Mouse (Mus musculus): ENCODE data around the gene Kndc1. TPM values are rescaled to one million over a fixed set of nuclear protein-coding genes. Genes with fewer than 3 reads are reported as not detected.
A peak's percentile ranks its signal among the peaks of the same experiment; 100 is the strongest.

Kndc1 gene
- 0.11 and 0.40 TPM in 2 replicates for polyA plus RNA-seq (2016; fragmentation: Nextera tagmentation; extraction: Ambion mirVana)

- Histone ChIP-seq H3K9me3 (no peaks in the 10 kb centered on the region), H3K36me3 (replicated peaks) (no peaks in the 10 kb centered on the region), H3K4me3 (peak within 1 kb of the TSS; percentile 69), H3K4me1 (peaks cover 12% of the 10 kb centered on the region), H3K27me3 (replicated peaks; ENCODE audit: low read depth, poor library complexity, severe bottlenecking) (peaks cover 76% of the 10 kb centered on the region), H3K27ac (replicated peaks) (no peak within 1 kb of the TSS)
- DNase-seq (ENCODE audit: low spot score), result peak; percentile 52
- WGBS, result 1% methylated on average over 50 of the region's 50 CpGs
These were observed at the start of gene Kndc1 for GRCm38 (mm10) chr7:139894655-139895557. Kndc1 (plus strand) TSS chr7:139894696.

DNA sequence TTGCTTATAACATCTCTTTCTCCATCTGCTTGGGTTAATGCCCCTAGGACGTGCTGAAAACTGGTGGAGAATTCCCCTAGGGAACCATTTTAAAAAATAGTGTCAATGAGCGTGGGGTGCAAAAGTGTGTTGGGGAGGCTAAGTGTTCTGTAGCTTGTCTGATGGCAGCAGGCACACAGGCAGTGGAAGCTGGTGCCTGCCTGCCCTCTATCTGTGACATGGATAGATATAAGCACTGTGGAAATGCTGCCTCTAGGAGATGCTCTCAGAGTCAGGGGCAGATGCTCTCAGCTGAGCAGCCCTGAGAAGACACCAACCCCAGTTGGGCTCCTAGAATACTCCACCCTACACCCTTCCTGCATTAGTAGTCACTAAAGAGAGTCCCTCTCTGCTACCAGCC, 49.4 kb upstream of the Kndc1 start:
- WGBS, result 85% methylated on average over 2 of the region's 2 CpGs
- H3K27ac ChIP-seq (replicated peaks), result no peak overlapping the region
- no peaks in the 10 kb centered on the region for H3K27me3 ChIP-seq (replicated peaks; ENCODE audit: low read depth, poor library complexity, severe bottlenecking)
- DNase-seq (ENCODE audit: low spot score), result no peak
- H3K4me3 ChIP-seq, result no peak overlapping the region
- H3K36me3 ChIP-seq (replicated peaks), result no peaks in the 10 kb centered on the region
- peaks cover 10% of the 10 kb centered on the region for H3K4me1 ChIP-seq
- H3K9me3 ChIP-seq, result no peaks in the 10 kb centered on the region

GRCm38 (mm10) chr7:139850152-139850551, 44.3 kb upstream of the Kndc1 start:
- H3K36me3 ChIP-seq (replicated peaks), result no peaks in the 10 kb centered on the region
- H3K27ac ChIP-seq (replicated peaks), result no peak overlapping the region
- no peak overlapping the region for H3K4me3 ChIP-seq
- 32% methylated on average over 6 of the region's 6 CpGs for WGBS
- peak; percentile 16 for DNase-seq (ENCODE audit: low spot score)
- H3K4me1 ChIP-seq, result peaks cover 13% of the 10 kb centered on the region
- no peaks in the 10 kb centered on the region for H3K27me3 ChIP-seq (replicated peaks; ENCODE audit: low read depth, poor library complexity, severe bottlenecking)
- H3K9me3 ChIP-seq, result no peaks in the 10 kb centered on the region

- Histone ChIP-seq H3K27me3 (replicated peaks; ENCODE audit: low read depth, poor library complexity, severe bottlenecking) (no peaks in the 10 kb centered on the region), H3K9me3 (no peaks in the 10 kb centered on the region), H3K4me1 (peaks cover 13% of the 10 kb centered on the region), H3K27ac (replicated peaks) (no peak overlapping the region), H3K36me3 (replicated peaks) (no peaks in the 10 kb centered on the region), H3K4me3 (no peak overlapping the region)
- 59% methylated on average over 5 of the region's 5 CpGs for WGBS
- DNase-seq (ENCODE audit: low spot score), result no peak
These were observed 43.8 kb upstream of the Kndc1 start for GRCm38 (mm10) chr7:139850677-139851076.

DNA sequence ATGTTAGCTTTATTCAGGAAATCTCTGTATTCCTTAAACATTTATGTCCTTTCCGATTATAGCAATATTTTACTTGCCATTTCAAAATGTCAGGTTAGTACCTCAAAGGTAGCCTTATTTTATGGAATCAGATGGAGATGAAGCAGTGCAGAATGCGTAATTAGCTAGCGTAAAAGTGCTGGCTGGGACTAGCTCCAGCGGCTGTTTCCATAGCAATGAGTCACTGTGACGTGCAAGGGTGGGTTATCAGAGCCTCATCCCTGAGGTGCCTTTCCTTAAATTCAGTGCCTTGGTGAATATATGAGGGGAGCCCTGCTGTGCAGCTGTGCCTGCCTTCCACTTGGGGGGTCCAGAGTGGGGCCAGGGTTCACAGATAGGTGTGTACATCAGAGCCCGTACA, 43.4 kb upstream of the Kndc1 start:
- Histone ChIP-seq H3K9me3 (no peaks in the 10 kb centered on the region), H3K4me3 (no peak overlapping the region), H3K27ac (replicated peaks) (no peak overlapping the region), H3K27me3 (replicated peaks; ENCODE audit: low read depth, poor library complexity, severe bottlenecking) (no peaks in the 10 kb centered on the region), H3K4me1 (peaks cover 13% of the 10 kb centered on the region), H3K36me3 (replicated peaks) (no peaks in the 10 kb centered on the region)
- WGBS, result 77% methylated on average over 6 of the region's 6 CpGs
- DNase-seq (ENCODE audit: low spot score), result no peak

DNA sequence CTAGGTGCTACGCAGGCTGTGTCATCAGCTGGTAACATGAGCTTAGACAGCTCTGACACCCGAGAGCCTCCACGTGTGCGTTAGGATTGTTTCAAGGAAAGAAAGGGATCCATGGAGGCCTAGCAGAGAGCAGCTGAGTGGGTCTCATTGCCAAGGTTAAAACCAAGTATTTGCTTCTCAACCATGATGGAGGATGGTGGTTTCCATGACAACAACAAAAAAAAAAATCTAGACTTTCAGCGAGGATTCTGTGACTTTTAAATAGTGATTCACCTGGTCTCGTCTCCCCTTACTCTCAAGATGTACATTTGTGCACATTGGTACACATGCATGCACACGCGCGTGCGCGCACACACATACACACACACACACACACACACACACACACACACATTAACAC, 39.2 kb upstream of the Kndc1 start:
- 78% methylated on average over 11 of the region's 11 CpGs for WGBS
- H3K36me3 ChIP-seq (replicated peaks), result no peaks in the 10 kb centered on the region

DNA sequence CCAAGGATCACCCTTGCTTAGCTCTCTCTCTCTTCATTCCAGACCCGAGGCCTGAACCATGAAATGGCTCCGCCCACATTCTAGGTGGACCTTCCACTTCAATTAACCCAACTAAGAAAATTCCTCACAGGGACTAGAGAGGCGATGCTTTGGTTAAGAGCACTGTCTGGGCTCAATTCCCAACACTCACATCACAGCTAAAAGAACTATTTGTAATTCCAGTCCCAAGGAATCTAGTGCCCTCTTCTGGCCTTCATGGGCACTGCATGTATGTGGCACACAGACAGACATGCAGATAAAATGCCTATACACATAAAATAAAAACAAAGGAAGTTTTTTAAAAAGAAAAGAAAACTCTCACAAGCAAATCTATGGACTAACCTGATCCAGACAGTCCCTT, 33.1 kb upstream of the Kndc1 start:
- no peak overlapping the region for H3K4me3 ChIP-seq
- H3K27ac ChIP-seq (replicated peaks), result no peak overlapping the region
- no peaks in the 10 kb centered on the region for H3K4me1 ChIP-seq
- 24% methylated on average over 3 of the region's 3 CpGs for WGBS
- no peaks in the 10 kb centered on the region for H3K27me3 ChIP-seq (replicated peaks; ENCODE audit: low read depth, poor library complexity, severe bottlenecking)
- no peaks in the 10 kb centered on the region for H3K9me3 ChIP-seq
- DNase-seq (ENCODE audit: low spot score), result peak; percentile 67
- no peaks in the 10 kb centered on the region for H3K36me3 ChIP-seq (replicated peaks)

More for the DNA sequence above, 39.2 kb upstream of the Kndc1 start:
- H3K27me3 ChIP-seq (replicated peaks; ENCODE audit: low read depth, poor library complexity, severe bottlenecking), result no peaks in the 10 kb centered on the region
- H3K9me3 ChIP-seq, result no peaks in the 10 kb centered on the region
- H3K27ac ChIP-seq (replicated peaks), result no peak overlapping the region
- H3K4me1 ChIP-seq, result peaks cover 5% of the 10 kb centered on the region
- DNase-seq (ENCODE audit: low spot score), result no peak
- no peak overlapping the region for H3K4me3 ChIP-seq

GRCm38 (mm10) chr7:139863076-139863475, 31.4 kb upstream of the Kndc1 start:
- Histone ChIP-seq H3K4me3 (no peak overlapping the region), H3K27me3 (replicated peaks; ENCODE audit: low read depth, poor library complexity, severe bottlenecking) (no peaks in the 10 kb centered on the region), H3K36me3 (replicated peaks) (no peaks in the 10 kb centered on the region), H3K4me1 (no peaks in the 10 kb centered on the region), H3K27ac (replicated peaks) (no peak overlapping the region), H3K9me3 (no peaks in the 10 kb centered on the region)
- WGBS, result 85% methylated on average over 2 of the region's 2 CpGs
- no peak for DNase-seq (ENCODE audit: low spot score)

GRCm38 (mm10) chr7:139864253-139864652, 30.2 kb upstream of the Kndc1 start:
- H3K27me3 ChIP-seq (replicated peaks; ENCODE audit: low read depth, poor library complexity, severe bottlenecking), result no peaks in the 10 kb centered on the region
- 63% methylated on average over 2 of the region's 2 CpGs for WGBS
- peak; percentile 16 for DNase-seq (ENCODE audit: low spot score)

GRCm38 (mm10) chr7:139864871-139865270, 29.6 kb upstream of the Kndc1 start:
- WGBS, result 60% methylated on average over 1 of the region's 1 CpGs
- no peak overlapping the region for H3K4me3 ChIP-seq
- no peak for DNase-seq (ENCODE audit: low spot score)

More at GRCm38 (mm10) chr7:139864253-139864652, 30.2 kb upstream of the Kndc1 start:
- no peaks in the 10 kb centered on the region for H3K4me1 ChIP-seq
- H3K9me3 ChIP-seq, result no peaks in the 10 kb centered on the region
- no peak overlapping the region for H3K4me3 ChIP-seq
- no peak overlapping the region for H3K27ac ChIP-seq (replicated peaks)
- H3K36me3 ChIP-seq (replicated peaks), result no peaks in the 10 kb centered on the region

GRCm38 (mm10) chr7:139871014-139871413, 23.5 kb upstream of the Kndc1 start:
- Histone ChIP-seq H3K4me1 (0 out of 2 replicates have a peak, but pooled peaks cover 3% of the 10 kb centered on the region), H3K27ac (replicated peaks) (no peak overlapping the region), H3K27me3 (replicated peaks; ENCODE audit: low read depth, poor library complexity, severe bottlenecking) (no peaks in the 10 kb centered on the region), H3K9me3 (no peaks in the 10 kb centered on the region), H3K36me3 (replicated peaks) (no peaks in the 10 kb centered on the region), H3K4me3 (no peak overlapping the region)
- WGBS, result 90% methylated on average over 5 of the region's 5 CpGs
- DNase-seq (ENCODE audit: low spot score), result no peak

More at GRCm38 (mm10) chr7:139864871-139865270, 29.6 kb upstream of the Kndc1 start:
- no peaks in the 10 kb centered on the region for H3K36me3 ChIP-seq (replicated peaks)
- no peak overlapping the region for H3K27ac ChIP-seq (replicated peaks)
- H3K27me3 ChIP-seq (replicated peaks; ENCODE audit: low read depth, poor library complexity, severe bottlenecking), result no peaks in the 10 kb centered on the region
- no peaks in the 10 kb centered on the region for H3K9me3 ChIP-seq
- H3K4me1 ChIP-seq, result no peaks in the 10 kb centered on the region

DNA sequence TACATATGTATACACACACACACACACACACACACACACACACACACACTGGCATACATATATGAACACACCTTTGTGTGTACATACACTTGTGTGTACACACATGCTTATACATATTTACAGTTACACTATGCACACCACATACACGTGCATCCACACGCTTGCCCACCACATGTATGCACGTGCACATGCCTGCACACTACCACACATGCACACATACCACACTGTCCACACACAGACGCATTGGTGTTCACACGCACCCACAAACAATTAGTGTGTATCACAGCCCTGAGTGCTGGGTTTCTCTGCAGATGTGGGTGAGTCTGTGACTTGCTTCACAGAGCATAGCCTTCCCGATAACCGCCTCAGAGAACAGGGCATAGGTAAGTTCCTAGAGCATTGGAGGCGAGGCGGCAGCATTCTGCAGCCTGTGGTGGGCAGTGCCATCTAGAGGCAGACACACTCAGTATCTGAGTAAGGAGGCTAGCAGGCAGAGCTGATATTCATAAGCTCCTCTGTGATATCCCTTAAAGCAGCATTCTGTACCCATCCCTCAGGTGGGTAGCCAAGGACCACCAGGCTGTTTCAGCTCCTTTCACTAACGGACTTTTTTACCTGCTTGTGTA, 17.2 kb upstream of the Kndc1 start:
- Histone ChIP-seq H3K27me3 (replicated peaks; ENCODE audit: low read depth, poor library complexity, severe bottlenecking) (no peaks in the 10 kb centered on the region), H3K36me3 (replicated peaks) (no peaks in the 10 kb centered on the region), H3K4me1 (0 out of 2 replicates have a peak, but pooled peaks cover 3% of the 10 kb centered on the region), H3K9me3 (no peaks in the 10 kb centered on the region), H3K4me3 (no peak overlapping the region), H3K27ac (replicated peaks) (no peak overlapping the region)
- DNase-seq (ENCODE audit: low spot score), result peak; percentile 31
- WGBS, result 73% methylated on average over 10 of the region's 10 CpGs

DNA sequence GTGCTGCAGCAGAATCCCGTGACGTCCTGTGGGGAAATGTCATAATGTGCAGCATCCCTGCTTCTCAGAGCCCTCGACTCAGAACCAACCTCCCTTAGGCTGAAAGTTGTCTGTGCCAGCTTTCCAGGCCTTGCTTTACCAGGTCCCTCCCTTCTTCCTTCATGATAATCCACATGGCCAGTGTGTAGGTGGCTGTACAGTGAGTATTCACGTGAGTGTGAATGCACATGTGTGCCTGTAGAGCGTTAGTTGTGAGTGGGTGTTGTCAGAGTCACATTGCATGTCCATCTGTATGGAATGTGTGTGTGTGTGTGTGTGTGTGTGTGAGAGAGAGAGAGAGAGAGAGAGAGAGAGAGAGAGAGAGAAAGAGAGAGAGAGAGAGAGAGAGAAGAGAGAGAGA, 16.4 kb upstream of the Kndc1 start:
- WGBS, result 87% methylated on average over 5 of the region's 5 CpGs
- Histone ChIP-seq H3K4me1 (no peaks in the 10 kb centered on the region), H3K27me3 (replicated peaks; ENCODE audit: low read depth, poor library complexity, severe bottlenecking) (no peaks in the 10 kb centered on the region), H3K4me3 (no peak overlapping the region), H3K36me3 (replicated peaks) (no peaks in the 10 kb centered on the region), H3K27ac (replicated peaks) (no peak overlapping the region), H3K9me3 (no peaks in the 10 kb centered on the region)
- DNase-seq (ENCODE audit: low spot score), result no peak

Data from embryonic facial prominence, embryonic 10.5 days (tissue).